Mouse (Mus musculus) erythroblast, embryonic 14.5 days (primary cell): ENCODE measurements around the gene 6030498E09Rik.

ENCODE experiments used
- GATA1 ChIP-seq: IDR thresholded peaks from 2 replicates; pipeline ENCODE4 v1.6.1; 2012; ENCODE audit warnings: low read length, inconsistent platforms, mixed read lengths
- TAL1 ChIP-seq: IDR thresholded peaks from 3 replicates; pipeline ENCODE4 v1.6.1; 2012; ENCODE audit warnings: low read length, inconsistent platforms, mixed read lengths

DNA sequence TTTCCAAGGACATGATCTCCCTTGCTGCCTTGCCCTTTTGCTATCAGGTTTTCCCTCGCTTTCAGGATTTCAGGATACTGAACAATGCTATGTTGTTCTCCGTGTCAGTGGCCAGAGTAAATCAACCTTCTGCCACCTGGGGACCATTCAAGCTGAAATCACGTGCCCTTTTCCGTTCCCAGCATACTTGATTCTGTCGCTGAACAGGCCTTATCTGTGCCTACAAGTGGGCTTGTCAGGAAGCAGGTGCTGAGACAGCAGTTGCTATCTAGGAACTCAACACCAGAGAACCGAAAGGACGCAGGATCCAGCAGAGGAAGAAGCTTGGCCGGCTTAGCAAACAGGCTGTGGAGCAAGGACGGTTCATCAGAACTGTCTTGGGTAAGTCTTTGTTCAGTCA is at the start of gene 6030498E09Rik:
- TF ChIP-seq TAL1 (no peak), GATA1 (no peak)
